In genomic region chr2:45836546-45837221, GRCm38 (mm10) we compare ENCODE assay signal across 24 mouse cellular contexts.
A peak's percentile ranks its signal among the peaks of the same experiment; 100 is the strongest.
DNase-seq lines count a peak whose midpoint lies in the region; ATAC-seq and TF ChIP-seq lines count a peak whose summit lies in the region.
"Had no signal": no experiment of that assay in that cellular context is flagged by ENCODE, and none has a peak within 500 bp of the region (broad histone marks: within the 10 kb centered on the region; RNA-seq: fewer than 3 reads in every experiment).

No protein-coding gene starts in this region.

- no peak for TF ChIP-seq CTCF in liver, adult 2 months (IDR thresholded peaks at IDR 0.05; ENCODE audit: low read depth, low read length)
- TF ChIP-seq CTCF in brain, embryonic 14.5 days (IDR thresholded peaks at IDR 0.05; ENCODE audit: borderline replicate concordance, extremely low read depth, insufficient read depth, insufficient read length), result no peak

- ATAC-seq in forebrain, embryonic 14.5 days, result peak; percentile 93
- no peak for ATAC-seq in forebrain, embryonic 11.5 days (replicated peaks; ENCODE audit: low FRiP score)
- ATAC-seq in liver, embryonic 12.5 days, result no peak
- peak; percentile 92 for ATAC-seq in forebrain, embryonic 16.5 days
- ATAC-seq in inflammation-experienced regulatory T-cells, adult 6 months, result no peak
- ATAC-seq: activated CD4-positive, CD25-positive, alpha-beta regulatory T cell, adult 4 months; CD4-positive, CD25-positive, alpha-beta regulatory T cell, adult 4 months; hindbrain, postnatal 0 days; intestine, postnatal 0 days had no signal

- H3K4me1 ChIP-seq in forebrain, embryonic 14.5 days (ENCODE audit: control insufficient read depth, insufficient read depth, low read length), result no peaks in the 10 kb centered on the region
- H3K4me1 ChIP-seq in forebrain, embryonic 11.5 days (replicated peaks; ENCODE audit: control insufficient read depth, insufficient read depth, low read length), result no peaks in the 10 kb centered on the region
- H3K4me1 ChIP-seq in liver, adult 2 months (ENCODE audit: control insufficient read depth, insufficient read depth, low read length), result no peaks in the 10 kb centered on the region; the same call in 1 of the 2 replicates
- H3K4me1 ChIP-seq in liver, embryonic 12.5 days, result no peaks in the 10 kb centered on the region
- no peaks in the 10 kb centered on the region for H3K4me1 ChIP-seq in forebrain, embryonic 16.5 days (replicated peaks; ENCODE audit: control insufficient read depth, insufficient read depth, low read length)
- H3K4me1 ChIP-seq: hindbrain, embryonic 13.5 days had no signal

- H3K4me2 ChIP-seq in forebrain, embryonic 14.5 days (ENCODE audit: low read length), result no peak overlapping the region
- H3K4me2 ChIP-seq in forebrain, embryonic 11.5 days (ENCODE audit: low read depth, low read length, severe bottlenecking), result no peak overlapping the region
- H3K4me2 ChIP-seq in liver, embryonic 12.5 days, result no peak overlapping the region
- no peak overlapping the region for H3K4me2 ChIP-seq in forebrain, embryonic 16.5 days (ENCODE audit: low read length)
- H3K4me2 ChIP-seq: embryonic facial prominence, embryonic 12.5 days; heart, embryonic 11.5 days; hindbrain, embryonic 13.5 days had no signal

- no peaks in the 10 kb centered on the region for H3K36me3 ChIP-seq in forebrain, embryonic 14.5 days (ENCODE audit: control insufficient read depth, insufficient read depth, low read length)
- no peaks in the 10 kb centered on the region for H3K36me3 ChIP-seq in forebrain, embryonic 11.5 days (ENCODE audit: control insufficient read depth, insufficient read depth, low read length)
- no peaks in the 10 kb centered on the region for H3K36me3 ChIP-seq in liver, adult 2 months (ENCODE audit: control insufficient read depth, insufficient read depth, low read length)
- H3K36me3 ChIP-seq in liver, embryonic 12.5 days, result no peaks in the 10 kb centered on the region
- H3K36me3 ChIP-seq in forebrain, embryonic 16.5 days (ENCODE audit: control insufficient read depth, insufficient read depth), result no peaks in the 10 kb centered on the region
- H3K36me3 ChIP-seq: embryonic facial prominence, embryonic 12.5 days; hindbrain, embryonic 13.5 days had no signal

- H3K4me3 ChIP-seq in forebrain, embryonic 14.5 days (ENCODE audit: low read depth, low read length), result no peak overlapping the region
- H3K4me3 ChIP-seq in forebrain, embryonic 11.5 days (ENCODE audit: low read depth, low read length), result no peak overlapping the region
- no peak overlapping the region for H3K4me3 ChIP-seq in liver, adult 2 months (ENCODE audit: insufficient read depth, low read depth, low read length)
- no peak overlapping the region for H3K4me3 ChIP-seq in liver, embryonic 12.5 days
- no peak overlapping the region for H3K4me3 ChIP-seq in forebrain, embryonic 16.5 days (replicated peaks; ENCODE audit: low read length)
- H3K4me3 ChIP-seq: embryonic facial prominence, embryonic 12.5 days; erythroblast, embryonic 14.5 days; gastrocnemius, adult 2 months; hindbrain, embryonic 13.5 days had no signal

- H3K27me3 ChIP-seq in forebrain, embryonic 14.5 days (replicated peaks; ENCODE audit: control insufficient read depth, insufficient read depth, low read length), result no peaks in the 10 kb centered on the region
- no peaks in the 10 kb centered on the region for H3K27me3 ChIP-seq in forebrain, embryonic 11.5 days (ENCODE audit: control insufficient read depth, insufficient read depth, low read length)
- H3K27me3 ChIP-seq in liver, adult 2 months (ENCODE audit: control insufficient read depth, insufficient read depth, low read length), result no peaks in the 10 kb centered on the region
- H3K27me3 ChIP-seq in liver, embryonic 12.5 days (replicated peaks), result no peaks in the 10 kb centered on the region
- H3K27me3 ChIP-seq in forebrain, embryonic 16.5 days (replicated peaks; ENCODE audit: control insufficient read depth, insufficient read depth, low read length), result no peaks in the 10 kb centered on the region
- H3K27me3 ChIP-seq: embryonic facial prominence, embryonic 12.5 days; hindbrain, embryonic 13.5 days had no signal

- TF ChIP-seq POLR2A in liver, adult 2 months (IDR thresholded peaks at IDR 0.05; ENCODE audit: extremely low read depth, insufficient read depth, low read length), result no peak
- no peak for TF ChIP-seq POLR2A in brain, embryonic 14.5 days (IDR thresholded peaks at IDR 0.05; ENCODE audit: borderline replicate concordance, extremely low read depth, insufficient read depth, insufficient read length, poor library complexity, severe bottlenecking)

- no peaks in the 10 kb centered on the region for H3K9me3 ChIP-seq in forebrain, embryonic 14.5 days (replicated peaks; ENCODE audit: control insufficient read depth, low read length)
- no peaks in the 10 kb centered on the region for H3K9me3 ChIP-seq in forebrain, embryonic 11.5 days (ENCODE audit: control insufficient read depth, low read length)
- H3K9me3 ChIP-seq in liver, embryonic 12.5 days (replicated peaks), result no peaks in the 10 kb centered on the region
- no peaks in the 10 kb centered on the region for H3K9me3 ChIP-seq in forebrain, embryonic 16.5 days (ENCODE audit: control insufficient read depth, low read length)
- H3K9me3 ChIP-seq: embryonic facial prominence, embryonic 12.5 days; hindbrain, embryonic 13.5 days had no signal

- WGBS in forebrain, embryonic 14.5 days, result 35% methylated on average over 6 of the region's 6 CpGs
- 87% methylated on average over 6 of the region's 6 CpGs for WGBS in forebrain, embryonic 11.5 days
- 39% methylated on average over 6 of the region's 6 CpGs for WGBS in liver, adult 2 months
- 76% methylated on average over 6 of the region's 6 CpGs for WGBS in liver, embryonic 12.5 days (ENCODE audit: insufficient replicate concordance)
- WGBS in forebrain, embryonic 16.5 days, result 35% methylated on average over 6 of the region's 6 CpGs

- H3K9ac ChIP-seq in forebrain, embryonic 14.5 days (ENCODE audit: low read length), result no peak overlapping the region
- no peak overlapping the region for H3K9ac ChIP-seq in forebrain, embryonic 11.5 days (ENCODE audit: low read length)
- H3K9ac ChIP-seq in liver, adult 2 months (ENCODE audit: low read depth, low read length), result no peak overlapping the region
- H3K9ac ChIP-seq in liver, embryonic 12.5 days, result no peak overlapping the region
- H3K9ac ChIP-seq in forebrain, embryonic 16.5 days (replicated peaks; ENCODE audit: low read depth, low read length), result no peak overlapping the region
- H3K9ac ChIP-seq: embryonic facial prominence, embryonic 12.5 days; hindbrain, embryonic 13.5 days had no signal

- DNase-seq in forebrain, embryonic 14.5 days (ENCODE audit: low spot score), result peak; percentile 74
- no peak for DNase-seq in forebrain, embryonic 11.5 days (ENCODE audit: low spot score)
- DNase-seq in liver, adult 2 months (ENCODE audit: extremely low read depth, low read depth, low spot score), result peak; percentile 77
- peak; percentile 81 for DNase-seq in brain, embryonic 14.5 days (ENCODE audit: low read depth)
- DNase-seq: adrenal gland, adult 8-10 months; adrenal gland, postnatal 25 days; cerebellum, adult 18-20 months; cerebellum, adult 9-10 months; cerebellum, postnatal 14 days; gastrocnemius, adult 2 months; gastrocnemius, postnatal 14 days; heart, adult 11 months; kidney, adult 2 months had no signal

- no peak overlapping the region for H3K27ac ChIP-seq in forebrain, embryonic 14.5 days (ENCODE audit: low read depth, low read length)
- H3K27ac ChIP-seq in forebrain, embryonic 11.5 days (ENCODE audit: low read depth, low read length), result no peak overlapping the region
- H3K27ac ChIP-seq in liver, adult 2 months (replicated peaks; ENCODE audit: insufficient read depth, low read depth, low read length), result no peak overlapping the region
- H3K27ac ChIP-seq in liver, embryonic 12.5 days, result no peak overlapping the region
- H3K27ac ChIP-seq in forebrain, embryonic 16.5 days (ENCODE audit: low read length), result no peak overlapping the region
- H3K27ac ChIP-seq: embryonic facial prominence, embryonic 12.5 days; gastrocnemius, adult 2 months; hindbrain, embryonic 13.5 days; hindbrain, postnatal 0 days had no signal

- no peaks in the 10 kb centered on the region for H3K79me2 ChIP-seq in liver, adult 2 months (ENCODE audit: control insufficient read depth, insufficient read depth, low read length)

Comparison
In these comparisons a context has a peak if more than half of its experiments do, and no peak if none do; other contexts are left out.
1. ATAC-seq: peak in forebrain, embryonic 14.5 days (single experiment) and forebrain, embryonic 16.5 days (single experiment); none in forebrain, embryonic 11.5 days (single experiment), liver, embryonic 12.5 days (single experiment) and inflammation-experienced regulatory T-cells, adult 6 months (single experiment).